Mouse (Mus musculus): ENCODE measurements around the gene Taar8a. TPM values are rescaled to one million over a fixed set of nuclear protein-coding genes. Genes with fewer than 3 reads are reported as not detected.
"Not testable (repeated sequence)": the region's sequence is repeated elsewhere in the genome, so short reads cannot be mapped to it uniquely, and the experiment has no call there.

Taar8a gene
- not detected for total RNA-seq (2021)

GRCm38 (mm10) chr10:24076200-24076599 is at the start of gene Taar8a:
Gene Taar8a (plus strand): TSS chr10:24076500.
- DNase-seq (ENCODE audit: low spot score); intact Hi-C loops (cut with DNase I): not testable (repeated sequence)

GRCm38 (mm10) chr10:24026922-24027321 is 49.4 kb upstream of the Taar8a start, which contains the start of gene Taar7d:
Gene Taar7d (plus strand): TSS chr10:24027222.
- no peak for DNase-seq (ENCODE audit: low spot score)
- intact Hi-C loops (cut with DNase I) = no loop called here

- no peak for DNase-seq (ENCODE audit: low spot score)
- intact Hi-C loops (cut with DNase I) = no loop called here
Observed at GRCm38 (mm10) chr10:24031347-24031746, 45.0 kb upstream of the Taar8a start.

GRCm38 (mm10) chr10:24037314-24037713 is 39.0 kb upstream of the Taar8a start, which contains the start of gene Taar7e:
Gene Taar7e (plus strand): TSS chr10:24037614.
- intact Hi-C loops (cut with DNase I) = no loop called here
- DNase-seq (ENCODE audit: low spot score) = no peak

- intact Hi-C loops (cut with DNase I) = no loop called here
- DNase-seq (ENCODE audit: low spot score) = no peak
Observed at GRCm38 (mm10) chr10:24040120-24040869, 36.0 kb upstream of the Taar8a start.

- intact Hi-C loops (cut with DNase I) = no loop called here
- DNase-seq (ENCODE audit: low spot score) = no peak
Observed at GRCm38 (mm10) chr10:24049210-24049609, 27.1 kb upstream of the Taar8a start, which contains the start of gene Taar7f. Gene Taar7f (plus strand): TSS chr10:24049510.

- intact Hi-C loops (cut with DNase I) = no loop called here
Observed at GRCm38 (mm10) chr10:24052039-24052438, 24.3 kb upstream of the Taar8a start.

GRCm38 (mm10) chr10:24058986-24059385 is 17.3 kb upstream of the Taar8a start:
- intact Hi-C loops (cut with DNase I) = no loop called here
- no peak for DNase-seq (ENCODE audit: low spot score)

More at GRCm38 (mm10) chr10:24052039-24052438, 24.3 kb upstream of the Taar8a start:
- no peak for DNase-seq (ENCODE audit: low spot score)

- DNase-seq (ENCODE audit: low spot score); intact Hi-C loops (cut with DNase I): not testable (repeated sequence)
Observed at GRCm38 (mm10) chr10:24074751-24075150, 1.5 kb upstream of the Taar8a start.

GRCm38 (mm10) chr10:24080166-24080565 is 3.9 kb downstream of the Taar8a start:
- intact Hi-C loops (cut with DNase I) = loop anchor here (1.0 kb wide), 1 partner anchor 101 kb away; no protein-coding TSS in a partner anchor
- DNase-seq (ENCODE audit: low spot score) = no peak

- intact Hi-C loops (cut with DNase I) = no loop called here
- no peak for DNase-seq (ENCODE audit: low spot score)
Observed at GRCm38 (mm10) chr10:24085936-24086335, 9.6 kb downstream of the Taar8a start.

GRCm38 (mm10) chr10:24086555-24086954 is 10.3 kb downstream of the Taar8a start:
- no peak for DNase-seq (ENCODE audit: low spot score)
- intact Hi-C loops (cut with DNase I) = no loop called here

GRCm38 (mm10) chr10:24087168-24087567 is 10.9 kb downstream of the Taar8a start:
- no peak for DNase-seq (ENCODE audit: low spot score)
- intact Hi-C loops (cut with DNase I) = no loop called here

GRCm38 (mm10) chr10:24092194-24092593 is 15.9 kb downstream of the Taar8a start, which contains the start of gene Taar8b:
Gene Taar8b (minus strand): TSS chr10:24092294.
- DNase-seq (ENCODE audit: low spot score) = no peak
- intact Hi-C loops (cut with DNase I) = no loop called here

- DNase-seq (ENCODE audit: low spot score); intact Hi-C loops (cut with DNase I): not testable (repeated sequence)
Observed at GRCm38 (mm10) chr10:24097010-24097409, 20.7 kb downstream of the Taar8a start.

- intact Hi-C loops (cut with DNase I); DNase-seq (ENCODE audit: low spot score): not testable (repeated sequence)
Observed at GRCm38 (mm10) chr10:24101812-24102211, 25.5 kb downstream of the Taar8a start, which contains the start of gene Taar8c. Gene Taar8c (minus strand): TSS chr10:24101912.

- intact Hi-C loops (cut with DNase I); DNase-seq (ENCODE audit: low spot score): not testable (repeated sequence)
Observed at GRCm38 (mm10) chr10:24103299-24103698, 27.0 kb downstream of the Taar8a start.

GRCm38 (mm10) chr10:24107747-24108146 is 31.4 kb downstream of the Taar8a start:
- DNase-seq (ENCODE audit: low spot score) = no peak
- intact Hi-C loops (cut with DNase I) = no loop called here

- intact Hi-C loops (cut with DNase I) = no loop called here
- no peak for DNase-seq (ENCODE audit: low spot score)
Observed at GRCm38 (mm10) chr10:24108236-24108635, 31.9 kb downstream of the Taar8a start.

GRCm38 (mm10) chr10:24109434-24109833 is 33.1 kb downstream of the Taar8a start, which contains the start of gene Taar9:
Gene Taar9 (minus strand): TSS chr10:24109534.
- DNase-seq (ENCODE audit: low spot score); intact Hi-C loops (cut with DNase I): not testable (repeated sequence)

Measured in heart, postnatal 25 days (tissue).